Mouse (Mus musculus) stomach, postnatal 0 days (tissue): Measurements from ENCODE around the gene Dnaaf5.

ENCODE experiments used
- CTCF ChIP-seq: IDR thresholded peaks from 2 replicates; pipeline ENCODE4 v1.5.1; 2016; ENCODE audit warnings: antibody characterized with exemption, low read depth, mild to moderate bottlenecking, moderate library complexity
- EP300 ChIP-seq: optimal IDR thresholded peaks from 2 replicates; pipeline ENCODE3; 2016; ENCODE audit warnings: antibody characterized with exemption

- no peak for TF ChIP-seq CTCF
- TF ChIP-seq EP300, result no peak
These were observed 31.1 kb upstream of the Dnaaf5 start for GRCm38 (mm10) chr5:139118961-139119276.
